Mouse (Mus musculus) myocyte (in vitro differentiated cells): ENCODE results near the gene Gadd45b. TPM values are rescaled to one million over a fixed set of nuclear protein-coding genes. Genes with fewer than 3 reads are reported as not detected.

Experiments used
- H3K27me3 ChIP-seq: one replicate; pipeline ENCODE4 v1.6.1; 2011; ENCODE audit not compliant: control insufficient read depth, insufficient read depth, insufficient read length
- H3K36me3 ChIP-seq: one replicate; pipeline ENCODE4 v1.6.1; 2011; ENCODE audit not compliant: control insufficient read depth, insufficient read depth
- H3K4me2 ChIP-seq: one replicate; pipeline ENCODE4 v1.6.1; 2011; ENCODE audit warnings: low read depth, control low read depth
- H3K4me3 ChIP-seq: one replicate; pipeline ENCODE4 v1.5.1; 2011; ENCODE audit warnings: mild to moderate bottlenecking, control low read depth, moderate library complexity
- H3K79me2 ChIP-seq: one replicate; pipeline ENCODE4 v1.6.1; 2011; ENCODE audit not compliant: control insufficient read depth, insufficient read depth
- H3ac ChIP-seq: one replicate; pipeline ENCODE4 v1.6.1; 2011; ENCODE audit not compliant: control insufficient read depth, insufficient read length
- CEBPB ChIP-seq: IDR thresholded peaks from 2 replicates; pipeline ENCODE4 v1.6.1; 2011; ENCODE audit warnings: mild to moderate bottlenecking, moderate library complexity; ENCODE audit not compliant: poor library complexity, insufficient read depth, severe bottlenecking
- E2F4 ChIP-seq: IDR thresholded peaks from one replicate; pipeline ENCODE4 v1.6.1; 2011; ENCODE audit warnings: mild to moderate bottlenecking, control low read depth, moderate library complexity; ENCODE audit not compliant: insufficient read depth
- MAX ChIP-seq: IDR thresholded peaks from one replicate; pipeline ENCODE4 v1.6.1; 2011; ENCODE audit warnings: low read depth, mild to moderate bottlenecking, control low read depth
- MYOD1 ChIP-seq, 3 experiments: IDR thresholded peaks; one replicate each; pipeline ENCODE4 v1.6.1; 2011; ENCODE audit warnings: control low read depth in 2 of 3, low read depth in 2 of 3, mild to moderate bottlenecking in 2 of 3, moderate library complexity in 1 of 3; ENCODE audit not compliant: insufficient read length in 2 of 3, control insufficient read depth in 1 of 3
- MYOG ChIP-seq, 3 experiments: IDR thresholded peaks; one replicate each; pipeline ENCODE4 v1.6.1; 2011; ENCODE audit warnings: control low read depth in 2 of 3, low read depth in 2 of 3, mild to moderate bottlenecking in 2 of 3; ENCODE audit not compliant: insufficient read length in 2 of 3, control insufficient read depth in 1 of 3, insufficient read depth in 1 of 3
- POLR2A ChIP-seq: IDR thresholded peaks from one replicate; pipeline ENCODE4 v1.6.1; 2011; ENCODE audit warnings: low read depth, mild to moderate bottlenecking, control low read depth, moderate library complexity; ENCODE audit not compliant: insufficient read length
- POLR2AphosphoS2 ChIP-seq: IDR thresholded peaks from one replicate; pipeline ENCODE4 v1.6.1; 2011; ENCODE audit warnings: low read depth, control low read depth; ENCODE audit not compliant: insufficient read length
- REST ChIP-seq: IDR thresholded peaks from one replicate; pipeline ENCODE4 v1.6.1; 2011; ENCODE audit warnings: mild to moderate bottlenecking, control low read depth, moderate library complexity; ENCODE audit not compliant: insufficient read depth, insufficient read length
- SRF ChIP-seq: IDR thresholded peaks from one replicate; pipeline ENCODE4 v1.6.1; 2011; ENCODE audit warnings: low read depth; ENCODE audit not compliant: control insufficient read depth, insufficient read length
- TCF12 ChIP-seq: IDR thresholded peaks from one replicate; pipeline ENCODE4 v1.6.1; 2011; ENCODE audit warnings: mild to moderate bottlenecking, control low read depth; ENCODE audit not compliant: poor library complexity, insufficient read depth, severe bottlenecking
- TCF3 ChIP-seq: IDR thresholded peaks from one replicate; pipeline ENCODE4 v1.6.1; 2011; ENCODE audit warnings: low read depth, control low read depth; ENCODE audit not compliant: insufficient read length
- USF1 ChIP-seq: IDR thresholded peaks from one replicate; pipeline ENCODE4 v1.6.1; 2011; ENCODE audit warnings: low read depth, mild to moderate bottlenecking, control low read depth, moderate library complexity
- polyA plus RNA-seq: library from polyadenylated mRNA; unstranded; fragments of >200 nt; fragmentation: generic; extraction: Trizol; gene quantifications from one replicate; pipeline ENCODE4 v1.2.1, GENCODE M21; 2012; ENCODE audit warnings: missing spikeins

Gadd45b gene
- polyA plus RNA-seq, 1 experiment = 52.2 TPM

DNA sequence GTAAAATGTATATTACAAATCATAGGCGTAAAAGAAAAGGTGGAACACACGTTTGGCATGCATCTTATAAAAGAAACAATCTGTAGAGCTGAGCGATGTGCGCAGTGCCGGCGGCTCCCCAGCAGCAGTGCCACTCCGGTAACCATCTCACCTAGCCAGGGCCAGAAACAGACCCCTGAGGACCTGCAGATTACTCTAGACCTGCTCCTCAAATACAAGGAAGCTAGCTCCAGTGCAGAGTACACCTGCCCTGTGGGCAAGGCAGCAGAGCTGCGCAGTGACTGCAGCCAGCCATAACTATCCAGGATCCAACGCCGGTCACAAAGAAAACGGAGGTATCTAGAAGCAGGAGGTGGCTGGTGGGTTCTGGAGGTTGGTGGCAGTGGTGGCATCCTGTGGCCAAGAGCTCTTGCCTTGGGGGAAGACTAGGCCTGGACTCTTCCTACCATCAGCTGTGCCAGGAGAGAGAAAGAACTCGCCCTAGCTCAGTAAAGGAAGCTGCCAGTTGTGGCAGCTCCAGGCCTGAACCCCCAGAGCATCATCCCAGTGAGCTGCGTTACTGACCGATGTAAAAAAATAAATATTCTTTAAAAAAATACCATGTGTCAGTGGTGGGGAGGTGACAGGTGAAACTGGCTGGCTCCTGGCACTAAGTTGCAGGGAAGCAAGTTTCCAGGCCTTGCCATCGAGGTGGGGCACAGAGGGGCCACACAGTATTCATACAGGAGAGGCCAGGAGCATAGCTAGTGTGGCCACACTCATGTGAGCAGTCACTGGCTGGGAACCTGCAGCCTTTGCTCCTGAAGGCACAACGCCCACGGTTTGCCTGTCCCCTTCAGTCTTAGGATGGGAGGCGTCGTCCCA, 28.2 kb upstream of the Gadd45b start:
- Histone ChIP-seq H3K4me2 (peak overlapping the region; percentile 65), H3K4me3 (no peak overlapping the region), H3K36me3 (no peaks in the 10 kb centered on the region), H3K79me2 (peaks cover 13% of the 10 kb centered on the region), H3ac (no peak overlapping the region), H3K27me3 (no peaks in the 10 kb centered on the region)
- TF ChIP-seq TCF3 (no peak), E2F4 (no peak), CEBPB (no peak), MYOG (IDR thresholded peaks at IDR 0.05; ENCODE audit: control insufficient read depth in 1 of 3, insufficient read depth in 1 of 3, insufficient read length in 2 of 3, low read depth in 2 of 3) (no peak), SRF (no peak), POLR2AphosphoS2 (peak; percentile 8), TCF12 (no peak)

DNA sequence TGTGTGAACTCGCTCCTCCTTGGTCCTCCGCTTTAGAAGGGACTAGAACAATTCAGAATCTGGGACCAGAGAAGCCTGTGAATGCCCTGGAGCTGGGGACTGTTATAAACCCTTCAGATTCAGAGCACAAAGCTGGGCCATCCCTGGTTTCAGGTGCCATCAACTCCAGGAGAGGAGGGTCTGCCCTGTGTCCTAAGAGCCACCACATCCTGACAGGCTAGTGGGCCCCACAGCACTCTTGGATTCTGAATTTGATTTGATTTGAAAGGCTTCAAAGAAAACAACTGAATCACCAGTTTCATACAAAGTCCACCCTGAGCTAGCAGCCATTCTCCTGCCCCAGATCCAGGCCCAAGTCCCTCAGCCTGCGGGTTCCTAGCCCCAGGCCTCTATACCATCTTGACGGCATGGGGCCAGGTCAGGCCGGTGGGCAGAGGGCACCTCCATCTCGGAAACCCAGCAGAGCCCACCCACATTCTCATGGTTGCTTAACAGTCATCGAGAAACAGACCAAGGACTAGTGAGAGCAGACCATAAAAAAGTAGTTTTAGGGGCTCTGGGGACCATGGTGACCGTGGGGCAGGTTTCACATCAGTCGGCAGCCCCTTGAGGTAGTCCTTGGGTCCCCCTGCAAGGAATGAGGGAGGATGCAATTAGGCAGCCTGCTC, 27.5 kb upstream of the Gadd45b start:
- Histone ChIP-seq H3K4me2 (no peak overlapping the region), H3ac (no peak overlapping the region), H3K79me2 (peaks cover 13% of the 10 kb centered on the region), H3K36me3 (no peaks in the 10 kb centered on the region), H3K27me3 (no peaks in the 10 kb centered on the region), H3K4me3 (no peak overlapping the region)
- TF ChIP-seq TCF3 = no peak

- Histone ChIP-seq H3K27me3 (no peaks in the 10 kb centered on the region), H3K4me2 (no peak overlapping the region), H3K36me3 (peaks cover 5% of the 10 kb centered on the region), H3K4me3 (no peak overlapping the region), H3K79me2 (peaks cover 13% of the 10 kb centered on the region), H3ac (no peak overlapping the region)
- no peak for TF ChIP-seq MAX
- TF ChIP-seq POLR2A = no peak
- TF ChIP-seq REST = no peak
- no peak for TF ChIP-seq MYOD1 (IDR thresholded peaks at IDR 0.05; ENCODE audit: control insufficient read depth in 1 of 3, insufficient read length in 2 of 3, low read depth in 2 of 3)
- no peak for TF ChIP-seq SRF
- TF ChIP-seq TCF12 = no peak
- TF ChIP-seq CEBPB = no peak
- no peak for TF ChIP-seq USF1
- no peak for TF ChIP-seq MYOG (IDR thresholded peaks at IDR 0.05; ENCODE audit: control insufficient read depth in 1 of 3, insufficient read depth in 1 of 3, insufficient read length in 2 of 3, low read depth in 2 of 3)
- TF ChIP-seq POLR2AphosphoS2 = no peak
- no peak for TF ChIP-seq E2F4
- TF ChIP-seq TCF3 = no peak
Measured at GRCm38 (mm10) chr10:80903282-80903681, 26.6 kb upstream of the Gadd45b start.

- Histone ChIP-seq H3K36me3 (peaks cover 5% of the 10 kb centered on the region), H3K79me2 (peaks cover 11% of the 10 kb centered on the region), H3K27me3 (no peaks in the 10 kb centered on the region), H3K4me2 (no peak overlapping the region), H3ac (no peak overlapping the region), H3K4me3 (no peak overlapping the region)
- no peak for TF ChIP-seq E2F4
- TF ChIP-seq TCF12 = no peak
- TF ChIP-seq CEBPB = no peak
- no peak for TF ChIP-seq TCF3
- no peak for TF ChIP-seq MAX
- no peak for TF ChIP-seq MYOG (IDR thresholded peaks at IDR 0.05; ENCODE audit: control insufficient read depth in 1 of 3, insufficient read depth in 1 of 3, insufficient read length in 2 of 3, low read depth in 2 of 3)
- TF ChIP-seq SRF = no peak
- TF ChIP-seq POLR2AphosphoS2 = no peak
- no peak for TF ChIP-seq USF1
- TF ChIP-seq MYOD1 (IDR thresholded peaks at IDR 0.05; ENCODE audit: control insufficient read depth in 1 of 3, insufficient read length in 2 of 3, low read depth in 2 of 3) = no peak
- no peak for TF ChIP-seq POLR2A
- TF ChIP-seq REST = no peak
Measured at GRCm38 (mm10) chr10:80904004-80904693, 25.7 kb upstream of the Gadd45b start.
